Mouse (Mus musculus): Measurements from ENCODE around the gene Il12rb1. TPM values are rescaled to one million over a fixed set of nuclear protein-coding genes. Genes with fewer than 3 reads are reported as not detected.

Gene Il12rb1
- not detected for polyA plus RNA-seq (2014; fragmentation: Illumina TruSeq; extraction: RNeasy Lipid Tissue Mini Kit (QIAGEN cat#74804); ENCODE audit: low read depth, low replicate concordance)

DNA sequence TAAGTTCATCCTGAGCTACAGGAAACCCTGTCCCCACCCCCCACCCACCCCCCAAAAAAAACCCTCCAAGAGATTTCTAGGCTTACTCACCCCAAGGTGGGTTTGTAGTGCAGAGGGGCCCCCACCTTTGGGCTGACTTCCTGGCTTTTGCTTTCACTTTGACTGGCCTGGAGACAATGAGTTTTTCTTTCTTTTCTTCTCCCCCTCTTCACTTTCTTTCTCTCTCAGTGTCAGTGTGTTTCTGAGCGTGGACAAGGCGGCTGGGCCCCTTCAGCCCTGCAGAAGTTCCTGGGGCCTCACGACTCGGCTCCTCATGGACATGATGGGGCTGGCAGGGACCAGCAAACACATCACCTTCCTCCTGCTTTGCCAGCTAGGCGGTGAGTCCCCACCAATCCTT is at the start of gene Il12rb1:
Il12rb1 (plus strand) TSS at position 211 of the 400 bp plus-strand sequence.

DNA sequence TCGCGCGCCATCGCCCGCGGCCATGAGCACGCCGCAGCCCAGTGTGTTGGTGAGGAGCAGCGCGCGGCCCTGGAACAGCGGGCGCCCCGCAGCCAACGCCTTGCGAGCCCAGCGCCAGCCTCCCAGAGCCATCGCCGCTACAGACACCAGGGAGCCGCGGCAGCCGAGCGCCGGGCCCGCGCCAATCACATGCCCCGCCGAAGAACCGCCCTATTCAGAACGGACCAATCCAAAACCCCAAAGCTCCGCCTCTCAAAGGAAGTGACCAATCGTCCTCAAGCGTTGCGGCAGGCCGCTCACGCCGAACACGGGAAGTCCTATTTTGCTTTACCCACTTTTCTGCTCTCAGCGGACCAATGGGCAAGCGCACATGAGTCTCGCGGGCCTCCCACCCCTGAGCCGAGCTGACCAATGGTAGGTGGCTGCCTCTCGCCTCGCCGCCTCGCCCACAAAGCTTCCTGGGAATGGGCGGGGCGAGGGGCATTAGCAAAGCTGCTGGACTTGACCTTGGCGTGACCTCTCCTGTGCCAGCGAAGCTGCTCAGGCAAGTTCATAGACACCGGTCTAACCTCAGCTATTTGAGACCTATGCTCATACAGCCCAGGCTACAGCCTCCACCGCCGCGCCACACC is 47.4 kb upstream of the Il12rb1 start, which contains the start of gene Mpv17l2:
Mpv17l2 (minus strand) TSS at position 172 of the 632 bp plus-strand sequence.

DNA sequence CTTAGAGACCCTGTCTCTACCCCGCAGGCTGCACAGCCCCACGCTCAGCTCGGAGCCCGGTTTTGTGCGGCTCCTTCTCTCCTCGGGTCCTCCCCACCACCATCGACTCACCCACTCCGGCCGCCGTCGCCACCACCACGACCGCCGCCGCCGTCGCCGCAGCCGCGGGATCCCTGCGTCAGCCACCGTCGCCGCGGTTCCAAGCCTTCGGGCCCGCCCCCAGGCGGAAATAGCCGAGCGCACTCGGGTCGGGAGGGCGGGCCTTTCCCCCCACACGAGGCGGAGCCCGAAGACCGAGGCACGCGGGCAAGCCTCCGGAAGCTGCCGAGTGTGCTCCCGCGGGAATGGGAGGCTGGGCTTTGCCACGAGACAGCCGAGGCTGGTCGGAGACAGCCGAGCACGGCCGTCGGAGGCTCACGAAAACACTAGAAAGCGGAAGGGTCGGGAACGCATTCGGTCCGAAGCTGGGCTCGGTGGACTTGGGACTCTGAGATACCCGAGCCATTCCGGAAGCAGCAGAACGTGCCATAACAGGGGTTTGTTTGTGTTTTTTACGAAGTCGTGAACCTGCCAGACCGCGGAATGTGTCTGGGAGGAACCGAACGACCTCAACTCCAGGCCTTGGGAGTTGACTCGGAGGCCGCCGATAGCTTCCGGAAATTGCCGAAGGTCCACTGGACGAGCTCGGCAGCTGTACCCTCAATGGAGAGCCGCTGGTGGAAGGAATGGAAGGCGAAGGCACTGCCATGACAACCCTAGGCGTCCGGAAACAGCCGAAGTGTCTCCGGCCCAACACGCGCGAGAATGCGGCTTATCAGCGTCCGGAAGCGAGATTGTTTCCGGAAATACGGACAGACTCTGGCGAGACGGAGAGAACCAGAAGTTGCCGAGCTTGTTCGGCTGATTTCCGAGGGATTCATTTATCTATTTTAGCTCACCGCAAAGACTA is 31.5 kb upstream of the Il12rb1 start, which contains the start of gene Pik3r2:
Pik3r2 (minus strand) TSS at position 218 of the 949 bp plus-strand sequence.

DNA sequence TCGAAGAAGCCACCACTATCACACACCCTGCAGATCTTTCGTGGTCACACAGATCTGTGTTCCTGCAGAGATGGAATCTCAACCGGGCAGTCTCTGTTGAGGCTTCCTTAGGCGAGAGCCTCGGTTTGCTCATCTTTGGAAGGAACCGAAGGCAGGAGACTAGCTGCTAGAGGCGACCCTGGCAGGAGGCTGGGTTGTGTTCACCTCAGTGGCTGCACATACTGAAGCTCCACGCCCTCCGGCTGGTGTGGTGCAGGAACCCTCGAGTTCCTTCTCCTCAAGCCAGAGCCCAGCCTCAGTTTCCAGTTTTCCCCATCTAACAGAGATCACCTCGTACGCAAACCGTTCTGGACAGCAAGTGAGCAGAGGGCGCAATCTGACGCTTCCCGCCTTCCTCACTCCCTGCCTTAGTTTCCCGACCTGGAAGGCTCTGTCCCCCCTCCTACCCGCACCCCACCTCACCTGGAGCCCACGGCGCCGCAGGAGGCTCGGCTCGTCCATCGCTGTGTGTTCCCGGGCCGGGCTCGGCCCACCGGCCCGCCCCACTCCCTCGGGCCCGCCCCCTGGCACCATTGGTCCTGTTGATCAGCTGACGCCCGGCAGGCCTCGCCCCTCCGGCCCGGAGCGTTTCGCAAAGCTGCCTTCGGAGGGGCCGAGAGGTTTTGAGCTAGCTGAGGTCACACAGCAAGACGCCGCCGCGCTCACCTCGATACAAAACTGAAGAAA is 3.6 kb upstream of the Il12rb1 start, which contains the start of gene Mast3:
Mast3 (minus strand) TSS at position 574 of the 726 bp plus-strand sequence.

DNA sequence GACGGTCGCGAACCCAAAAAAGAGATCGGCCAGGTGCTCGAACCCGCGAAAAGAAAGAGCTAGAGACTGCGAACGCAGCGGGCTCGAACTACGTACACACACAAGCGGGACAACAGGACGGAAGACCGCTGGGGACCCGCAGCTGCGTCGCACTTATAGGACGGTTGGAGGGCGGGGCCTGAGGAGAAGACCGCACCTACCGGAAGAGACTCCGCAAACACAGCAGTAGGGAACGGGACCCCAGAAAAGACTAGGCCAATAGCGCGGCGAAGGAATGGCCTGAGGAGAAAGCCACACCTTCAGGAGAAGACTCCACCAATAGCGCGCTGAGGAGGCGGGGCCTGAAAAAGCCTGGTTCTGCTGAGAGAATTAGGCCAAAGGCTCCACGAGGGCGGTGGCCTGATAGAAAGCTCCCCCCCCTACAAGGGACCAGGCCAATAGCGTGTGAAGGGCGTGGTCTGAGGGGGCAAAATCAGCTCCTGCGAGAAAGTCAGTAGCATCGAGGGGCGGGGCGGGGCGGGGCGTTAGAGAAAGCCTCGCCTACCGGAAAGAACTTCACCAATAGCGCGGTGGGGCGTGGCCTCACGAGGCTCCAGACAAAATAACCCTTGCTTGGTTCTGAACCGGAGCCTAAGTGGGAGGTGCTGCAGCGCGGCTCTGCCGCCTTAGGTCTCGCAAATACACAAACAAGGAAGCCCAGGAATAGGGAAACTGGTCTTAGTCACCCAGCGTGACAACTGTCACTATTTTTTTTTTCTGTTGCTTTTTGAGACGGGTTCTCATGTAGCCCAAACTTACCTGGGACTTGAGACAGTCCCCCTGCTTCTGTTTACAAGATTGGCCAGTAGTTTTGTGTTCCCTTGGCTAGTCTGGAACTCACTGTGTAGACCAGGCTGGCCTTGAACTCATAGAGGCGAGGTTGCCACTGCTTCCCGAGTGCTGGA is 31.4 kb downstream of the Il12rb1 start, which contains the start of gene Arrdc2:
Arrdc2 (minus strand) TSS at position 313 of the 944 bp plus-strand sequence.

DNA sequence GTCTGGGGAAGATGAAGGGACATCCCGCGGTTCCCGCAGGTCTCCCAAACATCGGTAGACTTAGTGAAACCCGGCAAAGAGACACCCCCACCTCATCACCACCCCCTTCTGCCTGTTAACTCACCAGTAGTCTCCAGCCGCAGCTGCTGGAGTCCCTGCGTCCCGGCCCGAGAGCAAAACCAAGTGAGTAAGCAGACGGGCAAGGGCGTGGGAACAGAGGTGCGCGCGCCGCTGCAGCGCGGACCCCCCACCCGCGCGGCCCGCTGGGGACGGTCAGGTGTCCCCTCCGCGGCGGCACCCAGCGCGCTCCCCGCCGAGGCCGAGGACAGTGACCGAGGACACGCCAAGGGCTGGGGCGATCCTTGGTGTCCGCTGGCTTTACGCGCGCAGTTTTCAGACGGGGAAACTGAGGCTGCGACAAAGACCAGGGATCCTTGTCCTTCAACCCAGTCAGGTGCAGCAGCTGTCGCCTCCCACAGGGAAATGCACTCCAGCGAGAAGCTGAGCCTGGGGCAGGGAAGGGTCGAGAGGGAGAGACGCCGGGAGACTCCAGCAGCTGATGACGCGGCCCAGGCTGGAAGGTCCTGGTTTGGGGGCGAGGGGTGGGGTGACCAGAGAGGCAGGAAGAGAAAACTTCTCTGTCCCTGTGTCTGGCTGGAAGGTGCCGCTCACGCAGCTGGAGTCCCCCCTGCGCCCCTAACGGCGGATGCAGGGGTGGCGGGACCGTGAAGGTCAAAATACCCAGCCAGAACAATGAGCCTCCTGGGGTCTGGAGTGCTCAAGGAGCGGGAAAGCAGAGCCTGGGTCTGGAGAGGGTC is 54.8 kb downstream of the Il12rb1 start, which contains the start of gene Kcnn1:
Kcnn1 (minus strand) TSS at position 435 of the 818 bp plus-strand sequence.

Other genes starting within 250 kb of the Il12rb1 start
- gene Isyna1, start 214.1 kb upstream of the Il12rb1 start, polyA plus RNA-seq (2014; fragmentation: Illumina TruSeq; extraction: RNeasy Lipid Tissue Mini Kit (QIAGEN cat#74804); ENCODE audit: low read depth, low replicate concordance): 0.83 TPM
- not detected for gene Ssbp4, start 199.6 kb upstream of the Il12rb1 start, polyA plus RNA-seq (2014; fragmentation: Illumina TruSeq; extraction: RNeasy Lipid Tissue Mini Kit (QIAGEN cat#74804); ENCODE audit: low read depth, low replicate concordance)
- gene Lrrc25, start 192.3 kb upstream of the Il12rb1 start, polyA plus RNA-seq (2014; fragmentation: Illumina TruSeq; extraction: RNeasy Lipid Tissue Mini Kit (QIAGEN cat#74804); ENCODE audit: low read depth, low replicate concordance): not detected
- not detected for gene Gdf15, start 176.0 kb upstream of the Il12rb1 start, polyA plus RNA-seq (2014; fragmentation: Illumina TruSeq; extraction: RNeasy Lipid Tissue Mini Kit (QIAGEN cat#74804); ENCODE audit: low read depth, low replicate concordance)
- gene Pgpep1, start 148.1 kb upstream of the Il12rb1 start, polyA plus RNA-seq (2014; fragmentation: Illumina TruSeq; extraction: RNeasy Lipid Tissue Mini Kit (QIAGEN cat#74804); ENCODE audit: low read depth, low replicate concordance): 1.2 TPM
- 1.1 TPM for gene Lsm4, start 135.2 kb upstream of the Il12rb1 start, polyA plus RNA-seq (2014; fragmentation: Illumina TruSeq; extraction: RNeasy Lipid Tissue Mini Kit (QIAGEN cat#74804); ENCODE audit: low read depth, low replicate concordance)
- gene Jund, start 109.5 kb upstream of the Il12rb1 start, polyA plus RNA-seq (2014; fragmentation: Illumina TruSeq; extraction: RNeasy Lipid Tissue Mini Kit (QIAGEN cat#74804); ENCODE audit: low read depth, low replicate concordance): 5.1 TPM
- gene Iqcn, start 105.0 kb upstream of the Il12rb1 start, polyA plus RNA-seq (2014; fragmentation: Illumina TruSeq; extraction: RNeasy Lipid Tissue Mini Kit (QIAGEN cat#74804); ENCODE audit: low read depth, low replicate concordance): 11.0 TPM
- not detected for gene Gm3336, start 89.9 kb upstream of the Il12rb1 start, polyA plus RNA-seq (2014; fragmentation: Illumina TruSeq; extraction: RNeasy Lipid Tissue Mini Kit (QIAGEN cat#74804); ENCODE audit: low read depth, low replicate concordance)
- not detected for gene Pde4c, start 84.7 kb upstream of the Il12rb1 start, polyA plus RNA-seq (2014; fragmentation: Illumina TruSeq; extraction: RNeasy Lipid Tissue Mini Kit (QIAGEN cat#74804); ENCODE audit: low read depth, low replicate concordance)
- gene Rab3a, start 53.8 kb upstream of the Il12rb1 start, polyA plus RNA-seq (2014; fragmentation: Illumina TruSeq; extraction: RNeasy Lipid Tissue Mini Kit (QIAGEN cat#74804); ENCODE audit: low read depth, low replicate concordance): 0.85 TPM
- 0.29 TPM for gene Mpv17l2, start 47.5 kb upstream of the Il12rb1 start, polyA plus RNA-seq (2014; fragmentation: Illumina TruSeq; extraction: RNeasy Lipid Tissue Mini Kit (QIAGEN cat#74804); ENCODE audit: low read depth, low replicate concordance)
- gene Pik3r2, start 31.7 kb upstream of the Il12rb1 start, polyA plus RNA-seq (2014; fragmentation: Illumina TruSeq; extraction: RNeasy Lipid Tissue Mini Kit (QIAGEN cat#74804); ENCODE audit: low read depth, low replicate concordance): 0.84 TPM
- gene Mast3, start 3.4 kb upstream of the Il12rb1 start, polyA plus RNA-seq (2014; fragmentation: Illumina TruSeq; extraction: RNeasy Lipid Tissue Mini Kit (QIAGEN cat#74804); ENCODE audit: low read depth, low replicate concordance): 1.0 TPM
- gene Arrdc2, start 31.3 kb downstream of the Il12rb1 start, polyA plus RNA-seq (2014; fragmentation: Illumina TruSeq; extraction: RNeasy Lipid Tissue Mini Kit (QIAGEN cat#74804); ENCODE audit: low read depth, low replicate concordance): 1.6 TPM
- gene Kcnn1, start 54.8 kb downstream of the Il12rb1 start, polyA plus RNA-seq (2014; fragmentation: Illumina TruSeq; extraction: RNeasy Lipid Tissue Mini Kit (QIAGEN cat#74804); ENCODE audit: low read depth, low replicate concordance): not detected
- 0.50 TPM for gene Ccdc124, start 65.5 kb downstream of the Il12rb1 start, polyA plus RNA-seq (2014; fragmentation: Illumina TruSeq; extraction: RNeasy Lipid Tissue Mini Kit (QIAGEN cat#74804); ENCODE audit: low read depth, low replicate concordance)
- not detected for gene Slc5a5, start 84.3 kb downstream of the Il12rb1 start, polyA plus RNA-seq (2014; fragmentation: Illumina TruSeq; extraction: RNeasy Lipid Tissue Mini Kit (QIAGEN cat#74804); ENCODE audit: low read depth, low replicate concordance)
- 27.3 TPM for gene Rpl18a, start 89.0 kb downstream of the Il12rb1 start, polyA plus RNA-seq (2014; fragmentation: Illumina TruSeq; extraction: RNeasy Lipid Tissue Mini Kit (QIAGEN cat#74804); ENCODE audit: low read depth, low replicate concordance)
- 1.9 TPM for gene Map1s, start 97.5 kb downstream of the Il12rb1 start, polyA plus RNA-seq (2014; fragmentation: Illumina TruSeq; extraction: RNeasy Lipid Tissue Mini Kit (QIAGEN cat#74804); ENCODE audit: low read depth, low replicate concordance)